Mouse (Mus musculus) lung, embryonic 15.5 days (tissue): ENCODE results near the gene Zfp644. TPM values are rescaled to one million over a fixed set of nuclear protein-coding genes. Genes with fewer than 3 reads are reported as not detected.

Source experiments
- ATAC-seq: fragments of 200-750 bp; cut with Nextera tagmentation; 2 replicates; pipeline ENCODE4 v1.8.0; 2017; ENCODE audit warnings: moderate number of reproducible peaks, borderline replicate concordance; ENCODE audit not compliant: low FRiP score, low TSS enrichment; ENCODE audit errors: extremely low read depth
- H3K27ac ChIP-seq: fragments of 300-500 bp; sonication (generic); 2 replicates; pipeline ENCODE4 v1.5.1; 2015; ENCODE audit warnings: moderate library complexity, mild to moderate bottlenecking, inconsistent platforms
- H3K27me3 ChIP-seq: fragments of 300-500 bp; sonication (generic); 2 replicates; pipeline ENCODE4 v1.6.1; 2015; ENCODE audit warnings: inconsistent platforms
- H3K36me3 ChIP-seq: fragments of 300-500 bp; sonication (generic); 2 replicates; pipeline ENCODE4 v1.6.1; 2015; ENCODE audit warnings: inconsistent platforms
- H3K4me1 ChIP-seq: fragments of 300-500 bp; sonication (generic); 2 replicates; pipeline ENCODE4 v1.6.1; 2015; ENCODE audit warnings: inconsistent platforms
- H3K4me2 ChIP-seq: fragments of 300-500 bp; sonication (generic); 2 replicates; pipeline ENCODE4 v1.6.1; 2015; ENCODE audit warnings: inconsistent platforms, mild to moderate bottlenecking, moderate library complexity
- H3K4me3 ChIP-seq: fragments of 300-500 bp; sonication (generic); 2 replicates; pipeline ENCODE4 v1.5.1; 2015; ENCODE audit warnings: mild to moderate bottlenecking, inconsistent platforms
- H3K9ac ChIP-seq: fragments of 300-500 bp; sonication (generic); 2 replicates; pipeline ENCODE4 v1.6.1; 2015; ENCODE audit warnings: inconsistent platforms
- H3K9me3 ChIP-seq: fragments of 300-500 bp; sonication (generic); 2 replicates; pipeline ENCODE4 v1.6.1; 2016; ENCODE audit warnings: inconsistent platforms
- WGBS: fragments of 180-500 bp; shearing (Covaris S2); methylation state at CpG from one replicate; pipeline ENCODE4 v1.1.7; 2015; 5-methylcytosine and 5-hydroxymethylcytosine counted together
- polyA plus RNA-seq: library from polyadenylated mRNA; unstranded; fragments of >200 nt; fragmentation: Nextera tagmentation; extraction: Ambion mirVana; gene quantifications from 2 replicates; pipeline ENCODE4 v1.2.1, GENCODE M21; 2015

Zfp644 gene
- 56.1 and 61.1 TPM in 2 replicates for polyA plus RNA-seq

- peak; percentile 93 for ATAC-seq
- H3K9ac ChIP-seq = peak within 1 kb of the TSS; percentile 97
- H3K27me3 ChIP-seq = no peaks in the 10 kb centered on the region
- peaks cover 2% of the 10 kb centered on the region; the same call in 1 of the 2 replicates for H3K36me3 ChIP-seq
- H3K27ac ChIP-seq = peak within 1 kb of the TSS; percentile 99
- H3K4me1 ChIP-seq = peaks cover 23% of the 10 kb centered on the region; the same call in 1 of the 2 replicates
- no peaks in the 10 kb centered on the region for H3K9me3 ChIP-seq
- peak within 1 kb of the TSS; percentile 78 for H3K4me3 ChIP-seq
- WGBS = 2% methylated on average over 54 of the region's 71 CpGs
- peak within 1 kb of the TSS; percentile 67 for H3K4me2 ChIP-seq
These were observed at the start of gene Zfp644 for GRCm38 (mm10) chr5:106696396-106697337. Zfp644 (minus strand) TSS chr5:106697287.

- Histone ChIP-seq H3K4me3 (no peak overlapping the region), H3K9ac (no peak overlapping the region), H3K36me3 (no peaks in the 10 kb centered on the region), H3K27me3 (no peaks in the 10 kb centered on the region), H3K27ac (no peak overlapping the region), H3K4me2 (no peak overlapping the region), H3K9me3 (no peaks in the 10 kb centered on the region), H3K4me1 (no peaks in the 10 kb centered on the region)
- 35% methylated on average over 6 of the region's 6 CpGs for WGBS
- no peak for ATAC-seq
These were observed 42.6 kb upstream of the Zfp644 start for GRCm38 (mm10) chr5:106739716-106740115.

GRCm38 (mm10) chr5:106723487-106723886 is 26.4 kb upstream of the Zfp644 start:
- 93% methylated on average over 3 of the region's 3 CpGs for WGBS
- no peak overlapping the region for H3K4me2 ChIP-seq
- H3K4me3 ChIP-seq = no peak overlapping the region
- H3K9me3 ChIP-seq = no peaks in the 10 kb centered on the region
- H3K27ac ChIP-seq = no peak overlapping the region
- H3K36me3 ChIP-seq = no peaks in the 10 kb centered on the region
- no peaks in the 10 kb centered on the region for H3K27me3 ChIP-seq
- no peak overlapping the region for H3K9ac ChIP-seq
- H3K4me1 ChIP-seq = no peaks in the 10 kb centered on the region
- ATAC-seq = no peak

GRCm38 (mm10) chr5:106722771-106723170 is 25.7 kb upstream of the Zfp644 start:
- Histone ChIP-seq H3K9ac (no peak overlapping the region), H3K4me1 (no peaks in the 10 kb centered on the region), H3K27ac (no peak overlapping the region), H3K27me3 (no peaks in the 10 kb centered on the region), H3K4me3 (no peak overlapping the region), H3K4me2 (no peak overlapping the region), H3K9me3 (no peaks in the 10 kb centered on the region), H3K36me3 (no peaks in the 10 kb centered on the region)
- WGBS = 67% methylated on average over 5 of the region's 5 CpGs
- no peak for ATAC-seq

- 22% methylated on average over 3 of the region's 3 CpGs for WGBS
- Histone ChIP-seq H3K36me3 (no peaks in the 10 kb centered on the region), H3K4me2 (no peak overlapping the region), H3K4me3 (no peak overlapping the region), H3K4me1 (peaks cover 22% of the 10 kb centered on the region), H3K9ac (no peak overlapping the region), H3K9me3 (no peaks in the 10 kb centered on the region), H3K27ac (peak overlapping the region; percentile 67), H3K27me3 (no peaks in the 10 kb centered on the region)
- peak; percentile 68; the same call in 1 of the 2 replicates for ATAC-seq
These were observed 14.8 kb upstream of the Zfp644 start for GRCm38 (mm10) chr5:106711870-106712277.

GRCm38 (mm10) chr5:106711220-106711726 is 14.2 kb upstream of the Zfp644 start:
- H3K4me2 ChIP-seq = no peak overlapping the region
- peak overlapping the region; percentile 67 for H3K27ac ChIP-seq
- 57% methylated on average over 5 of the region's 5 CpGs for WGBS
- H3K4me3 ChIP-seq = no peak overlapping the region
- ATAC-seq = peak; percentile 19; the same call in 1 of the 2 replicates
- H3K27me3 ChIP-seq = no peaks in the 10 kb centered on the region
- H3K9ac ChIP-seq = no peak overlapping the region
- no peaks in the 10 kb centered on the region for H3K36me3 ChIP-seq
- H3K4me1 ChIP-seq = peaks cover 22% of the 10 kb centered on the region
- H3K9me3 ChIP-seq = no peaks in the 10 kb centered on the region

- peak overlapping the region; percentile 18; the same call in 1 of the 2 replicates for H3K27ac ChIP-seq
These were observed 13.5 kb upstream of the Zfp644 start for GRCm38 (mm10) chr5:106710611-106711010.

GRCm38 (mm10) chr5:106710085-106710409 is 13.0 kb upstream of the Zfp644 start:
- H3K36me3 ChIP-seq = no peaks in the 10 kb centered on the region
- H3K4me3 ChIP-seq = no peak overlapping the region
- no peaks in the 10 kb centered on the region for H3K9me3 ChIP-seq
- H3K4me1 ChIP-seq = peaks cover 22% of the 10 kb centered on the region
- 35% methylated on average over 2 of the region's 2 CpGs for WGBS
- no peak for ATAC-seq
- H3K4me2 ChIP-seq = peak overlapping the region; percentile 25; the same call in 1 of the 2 replicates
- H3K9ac ChIP-seq = no peak overlapping the region
- no peaks in the 10 kb centered on the region for H3K27me3 ChIP-seq
- H3K27ac ChIP-seq = peak overlapping the region; percentile 70

More at GRCm38 (mm10) chr5:106710611-106711010, 13.5 kb upstream of the Zfp644 start:
- H3K4me2 ChIP-seq = no peak overlapping the region
- WGBS = 40% methylated on average over 12 of the region's 12 CpGs
- H3K9me3 ChIP-seq = no peaks in the 10 kb centered on the region
- ATAC-seq = no peak
- no peaks in the 10 kb centered on the region for H3K27me3 ChIP-seq
- no peak overlapping the region for H3K9ac ChIP-seq
- H3K4me3 ChIP-seq = no peak overlapping the region
- no peaks in the 10 kb centered on the region for H3K36me3 ChIP-seq
- H3K4me1 ChIP-seq = peaks cover 22% of the 10 kb centered on the region

- Histone ChIP-seq H3K4me3 (no peak overlapping the region), H3K36me3 (no peaks in the 10 kb centered on the region), H3K4me2 (peak overlapping the region; percentile 25; the same call in 1 of the 2 replicates), H3K27ac (peak overlapping the region; percentile 70), H3K9me3 (no peaks in the 10 kb centered on the region), H3K9ac (no peak overlapping the region), H3K27me3 (no peaks in the 10 kb centered on the region), H3K4me1 (peaks cover 22% of the 10 kb centered on the region)
- ATAC-seq = peak; percentile 76; the same call in 1 of the 2 replicates
- 32% methylated on average over 11 of the region's 11 CpGs for WGBS
These were observed 12.4 kb upstream of the Zfp644 start for GRCm38 (mm10) chr5:106709388-106710084.

- no peaks in the 10 kb centered on the region for H3K36me3 ChIP-seq
- 55% methylated on average over 3 of the region's 3 CpGs for WGBS
- H3K4me3 ChIP-seq = no peak overlapping the region
- H3K27me3 ChIP-seq = no peaks in the 10 kb centered on the region
- no peaks in the 10 kb centered on the region for H3K9me3 ChIP-seq
- no peak overlapping the region for H3K4me2 ChIP-seq
- no peak overlapping the region for H3K27ac ChIP-seq
- peaks cover 12% of the 10 kb centered on the region for H3K4me1 ChIP-seq
- H3K9ac ChIP-seq = no peak overlapping the region
- no peak for ATAC-seq
These were observed 9.3 kb upstream of the Zfp644 start for GRCm38 (mm10) chr5:106706363-106706762.

- H3K9ac ChIP-seq = no peak overlapping the region
- H3K4me2 ChIP-seq = no peak overlapping the region
- no peak overlapping the region for H3K27ac ChIP-seq
- 44% methylated on average over 5 of the region's 5 CpGs for WGBS
- H3K4me3 ChIP-seq = no peak overlapping the region
- H3K9me3 ChIP-seq = no peaks in the 10 kb centered on the region
- H3K4me1 ChIP-seq = peaks cover 3% of the 10 kb centered on the region; the same call in 1 of the 2 replicates
- no peaks in the 10 kb centered on the region for H3K36me3 ChIP-seq
- ATAC-seq = no peak
- H3K27me3 ChIP-seq = no peaks in the 10 kb centered on the region
These were observed 8.1 kb upstream of the Zfp644 start for GRCm38 (mm10) chr5:106705162-106705561.
